Mouse (Mus musculus): ENCODE data around the gene Higd1a.

Higd1a gene

GRCm38 (mm10) chr9:121838008-121838407 lies 20.2 kb downstream of the Higd1a start:
- DNase-seq (ENCODE audit: extremely low spot score), result no peak

DNA sequence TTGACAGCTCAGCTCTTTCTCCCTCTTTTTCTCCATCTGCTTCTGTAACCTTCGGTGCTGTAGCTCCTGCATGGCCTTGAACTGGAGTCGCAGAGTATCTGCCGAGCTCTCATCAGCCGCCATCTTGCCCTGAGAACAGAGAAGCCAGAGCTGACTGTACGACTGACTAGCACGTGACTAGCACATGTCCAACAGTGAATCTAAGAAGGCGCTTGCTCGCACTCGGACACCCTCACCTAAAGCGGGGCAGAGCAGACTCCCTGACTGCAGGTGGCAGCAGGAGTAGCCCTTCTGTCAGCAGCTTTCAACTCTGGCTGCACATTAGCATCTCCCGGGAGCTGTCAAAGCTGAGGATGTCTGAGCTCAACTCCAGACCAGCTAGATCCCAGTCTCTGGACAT lies 24.3 kb downstream of the Higd1a start:
- DNase-seq (ENCODE audit: extremely low spot score), result no peak

DNA sequence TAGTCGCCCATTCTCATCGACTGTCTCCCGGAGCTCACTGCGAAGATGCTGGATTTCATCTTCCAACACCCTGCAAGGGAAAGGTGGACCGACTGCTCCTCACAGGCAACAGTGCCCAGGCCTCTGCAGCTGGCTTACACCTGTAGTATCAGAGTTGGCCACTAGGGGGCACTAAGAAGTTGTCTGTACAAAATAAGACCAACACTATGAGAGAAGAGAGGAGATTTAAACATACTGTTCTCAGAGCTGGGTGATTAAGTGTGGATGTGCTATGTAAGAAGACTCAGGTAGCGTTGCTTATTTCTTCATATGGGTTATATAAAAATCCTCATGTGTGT lies 27.2 kb downstream of the Higd1a start:
- DNase-seq (ENCODE audit: extremely low spot score), result peak; percentile 81

DNA sequence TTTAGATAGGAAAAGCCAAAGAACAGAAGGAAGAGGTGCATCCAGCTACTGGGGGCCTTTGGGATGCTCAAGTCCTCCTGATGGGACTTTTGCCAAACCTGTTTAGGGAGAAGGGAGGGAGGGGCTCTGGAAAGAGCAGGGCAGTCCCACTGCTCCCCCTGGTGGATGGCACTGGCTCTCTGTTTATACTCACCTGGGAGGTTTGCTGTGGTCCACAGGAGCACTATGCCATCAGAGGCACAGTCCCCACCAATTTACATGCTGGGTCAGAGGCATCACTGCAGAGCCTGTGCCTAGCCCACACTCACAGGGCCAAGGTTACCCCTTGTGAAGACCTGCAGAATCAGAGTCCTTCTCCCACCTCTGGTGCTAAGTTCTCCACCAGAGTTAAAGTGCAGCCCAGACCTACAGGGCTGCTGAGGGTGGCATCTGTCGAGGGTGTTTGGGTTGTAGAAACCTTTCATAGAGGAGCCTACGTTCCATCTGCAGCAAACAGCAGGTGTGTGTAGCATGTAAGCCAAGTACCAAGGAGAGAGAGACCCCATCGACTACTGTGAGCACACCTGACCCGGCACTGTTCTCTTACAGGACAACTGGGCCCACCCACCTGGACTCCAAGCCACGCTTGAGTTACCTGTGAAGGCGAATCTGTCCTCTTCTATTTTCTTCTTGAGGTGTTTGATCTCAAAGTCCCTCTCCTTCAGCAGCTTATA lies 27.8 kb downstream of the Higd1a start:
- peak; percentile 31 for DNase-seq (ENCODE audit: extremely low spot score)

GRCm38 (mm10) chr9:121829270-121829992 lies 28.7 kb downstream of the Higd1a start:
- no peak for DNase-seq (ENCODE audit: extremely low spot score)

DNA sequence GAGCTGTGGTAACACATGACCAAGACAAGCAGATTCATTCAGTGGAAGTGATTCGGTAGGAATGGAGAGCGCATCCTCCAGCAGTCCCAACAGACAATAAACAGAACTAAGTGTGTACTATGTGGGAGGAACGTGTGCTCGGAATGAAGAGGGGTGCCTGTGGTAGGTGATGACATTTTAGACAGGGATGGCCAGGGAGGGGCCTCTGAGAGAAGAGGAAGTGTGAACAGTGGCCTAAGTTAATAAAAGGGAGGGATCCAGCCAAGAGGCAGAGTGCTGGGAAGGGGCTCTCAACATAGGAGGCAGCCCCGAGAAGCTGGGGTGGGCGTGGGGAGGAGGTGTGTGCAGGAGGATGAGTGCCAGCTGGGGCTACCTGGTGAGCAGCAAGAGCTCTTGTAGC lies 29.8 kb downstream of the Higd1a start:
- no peak for DNase-seq (ENCODE audit: extremely low spot score)

GRCm38 (mm10) chr9:121826356-121826755 lies 31.8 kb downstream of the Higd1a start:
- DNase-seq (ENCODE audit: extremely low spot score), result no peak

- no peak for DNase-seq (ENCODE audit: extremely low spot score)
These were observed 34.2 kb downstream of the Higd1a start for GRCm38 (mm10) chr9:121823991-121824390.

- no peak for DNase-seq (ENCODE audit: extremely low spot score)
These were observed 35.1 kb downstream of the Higd1a start for GRCm38 (mm10) chr9:121823051-121823450.

GRCm38 (mm10) chr9:121822585-121822991 lies 35.6 kb downstream of the Higd1a start:
- DNase-seq (ENCODE audit: extremely low spot score), result no peak

GRCm38 (mm10) chr9:121820765-121821164 lies 37.4 kb downstream of the Higd1a start:
- DNase-seq (ENCODE audit: extremely low spot score), result no peak

DNA sequence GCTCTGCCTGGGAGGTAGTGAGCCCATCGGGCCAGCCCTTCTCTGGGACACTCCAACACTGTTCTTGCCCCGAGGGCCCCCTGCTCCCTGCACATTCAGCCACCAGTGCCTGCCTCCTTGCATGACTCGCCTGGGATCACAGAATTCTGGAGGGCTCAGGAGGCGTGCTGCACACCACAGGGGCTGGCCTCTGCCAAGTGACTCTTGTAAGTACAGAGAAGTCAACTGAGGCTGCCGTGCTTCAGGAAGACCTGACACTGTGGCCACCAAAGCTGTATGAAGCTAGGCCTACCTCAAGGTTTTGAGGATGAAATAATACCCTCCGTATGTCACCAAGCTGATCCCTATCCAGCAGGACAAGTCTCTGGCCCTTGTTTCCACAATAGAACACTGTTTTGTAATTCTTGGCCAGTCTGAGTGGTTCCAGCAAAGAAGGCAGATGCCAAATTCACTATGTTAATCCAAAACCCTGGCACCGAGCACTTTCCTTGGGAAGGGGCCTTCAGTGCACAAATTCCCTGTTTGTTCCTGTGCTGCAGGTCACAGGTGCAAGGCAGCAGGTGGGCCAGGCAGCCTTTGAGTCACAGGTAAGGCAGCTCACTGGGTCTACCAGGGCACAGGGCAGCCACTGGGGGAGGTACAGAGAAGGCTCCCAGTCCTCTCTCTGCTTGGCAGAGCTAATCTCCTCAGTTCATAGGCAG lies 38.2 kb downstream of the Higd1a start:
- no peak for DNase-seq (ENCODE audit: extremely low spot score)

DNA sequence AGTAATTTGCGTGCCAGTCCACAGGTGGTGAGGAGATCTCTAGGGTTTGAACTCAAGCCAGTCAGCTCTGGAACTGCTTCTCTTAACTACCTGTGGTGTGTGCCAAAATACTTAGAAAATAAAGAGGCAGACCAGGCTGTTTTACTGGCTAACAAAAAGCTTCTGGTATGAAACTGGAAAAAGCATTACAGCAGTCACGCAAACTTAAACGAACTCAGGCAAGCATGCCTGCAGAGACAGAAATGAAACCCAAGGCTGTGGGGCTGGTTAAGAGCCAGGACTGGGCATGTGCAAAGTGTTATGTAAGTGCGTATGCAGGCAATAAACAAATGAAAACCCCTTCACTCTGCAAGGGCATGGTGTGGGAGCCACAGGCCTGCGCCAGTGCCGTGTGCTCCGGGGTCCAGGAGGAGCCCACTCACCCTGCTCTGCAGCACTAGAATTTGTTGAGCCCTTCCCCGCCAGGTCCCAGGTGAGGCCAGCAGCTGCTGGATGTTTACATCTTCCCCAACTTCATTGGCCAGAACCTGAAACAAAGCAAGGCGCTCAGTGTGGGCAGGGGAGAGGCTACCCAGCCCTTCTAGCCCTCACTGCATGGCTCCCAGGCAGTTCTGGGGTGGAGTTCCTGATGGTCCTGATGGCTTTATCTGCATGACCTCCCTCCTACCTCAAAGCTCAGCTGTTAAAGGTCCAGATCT lies 38.9 kb downstream of the Higd1a start:
- DNase-seq (ENCODE audit: extremely low spot score), result no peak

DNA sequence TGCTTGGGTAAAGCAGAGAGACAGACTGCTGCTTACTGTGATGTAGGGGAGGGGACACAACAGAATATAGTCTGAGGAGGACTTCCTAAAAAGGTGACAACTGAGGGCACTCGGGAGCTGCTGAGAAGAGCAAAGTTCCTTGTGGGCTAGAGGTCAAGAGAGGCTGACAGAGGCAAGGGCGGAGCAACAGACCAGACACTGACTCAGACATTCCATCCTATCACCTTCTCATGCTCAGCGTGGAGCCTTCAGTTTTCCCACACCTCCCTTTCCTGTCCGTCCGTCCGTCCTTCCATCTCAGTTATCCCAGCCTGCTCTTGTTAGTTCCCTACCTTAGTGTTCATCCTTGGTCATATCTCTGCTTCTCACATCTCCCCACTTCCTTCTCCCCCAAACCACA lies 43.0 kb downstream of the Higd1a start:
- DNase-seq (ENCODE audit: extremely low spot score), result no peak

- no peak for DNase-seq (ENCODE audit: extremely low spot score)
These were observed 47.9 kb downstream of the Higd1a start for GRCm38 (mm10) chr9:121810081-121810821.

DNA sequence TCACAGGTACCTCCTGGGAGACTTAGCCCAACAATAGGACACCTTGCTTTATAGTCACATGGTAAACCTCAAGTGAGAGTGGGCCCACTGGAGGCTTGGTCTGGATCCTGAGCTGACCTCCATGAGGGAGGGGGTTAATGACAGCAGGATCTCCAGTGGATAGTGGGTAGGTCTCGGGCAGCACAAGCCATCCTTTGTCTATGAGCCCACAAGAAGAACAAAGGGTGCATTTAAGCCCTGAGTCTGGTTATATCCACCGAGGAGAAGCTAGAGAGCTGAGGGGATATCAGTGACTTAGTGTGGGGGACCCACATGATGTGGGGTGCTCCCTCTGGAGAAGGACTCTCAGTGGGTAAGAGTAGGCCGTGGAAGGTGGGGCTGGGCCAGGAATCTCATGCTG lies 49.7 kb downstream of the Higd1a start:
- no peak for DNase-seq (ENCODE audit: extremely low spot score)

DNA sequence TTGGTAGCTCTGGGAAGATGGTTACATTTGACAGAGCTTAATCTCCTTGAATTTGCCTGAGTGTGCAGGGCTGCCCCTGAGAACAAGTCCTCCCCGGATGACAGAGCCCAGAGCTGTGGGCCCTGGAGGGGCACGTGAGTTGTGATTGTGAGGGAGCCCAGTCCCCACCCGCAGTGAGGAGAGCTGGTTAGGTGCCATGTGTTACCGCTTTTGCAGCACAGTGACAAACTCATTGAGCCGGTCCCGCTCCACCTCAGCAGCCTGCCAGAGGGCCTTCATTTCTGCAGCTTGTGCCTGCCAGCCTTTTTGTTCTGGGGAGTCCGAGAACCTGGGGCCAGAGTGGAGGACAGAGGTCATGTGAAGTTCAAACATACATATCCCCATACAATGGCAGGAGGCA lies 50.2 kb downstream of the Higd1a start:
- DNase-seq (ENCODE audit: extremely low spot score), result no peak

DNA sequence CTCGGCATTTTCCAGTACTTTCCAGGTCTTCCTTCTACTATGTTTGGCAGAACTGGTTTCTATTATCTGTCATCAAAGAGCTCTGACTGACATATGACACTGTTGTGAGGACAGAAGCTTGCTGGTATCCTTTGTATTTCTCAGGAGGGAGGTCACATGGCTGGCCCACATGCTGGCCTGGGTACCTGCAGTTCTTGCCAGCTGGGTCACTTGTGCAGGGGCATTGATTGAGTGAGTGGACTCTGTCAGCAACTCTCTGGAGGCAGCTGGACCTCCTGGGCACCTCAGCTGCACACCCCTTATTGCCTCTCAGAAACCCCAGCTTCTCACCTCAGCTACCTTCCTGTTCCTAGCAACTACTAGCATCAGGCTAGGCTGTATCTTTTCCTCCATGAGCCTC lies 50.6 kb downstream of the Higd1a start:
- DNase-seq (ENCODE audit: extremely low spot score), result no peak

- no peak for DNase-seq (ENCODE audit: extremely low spot score)
These were observed 55.4 kb downstream of the Higd1a start for GRCm38 (mm10) chr9:121802747-121803146.

DNA sequence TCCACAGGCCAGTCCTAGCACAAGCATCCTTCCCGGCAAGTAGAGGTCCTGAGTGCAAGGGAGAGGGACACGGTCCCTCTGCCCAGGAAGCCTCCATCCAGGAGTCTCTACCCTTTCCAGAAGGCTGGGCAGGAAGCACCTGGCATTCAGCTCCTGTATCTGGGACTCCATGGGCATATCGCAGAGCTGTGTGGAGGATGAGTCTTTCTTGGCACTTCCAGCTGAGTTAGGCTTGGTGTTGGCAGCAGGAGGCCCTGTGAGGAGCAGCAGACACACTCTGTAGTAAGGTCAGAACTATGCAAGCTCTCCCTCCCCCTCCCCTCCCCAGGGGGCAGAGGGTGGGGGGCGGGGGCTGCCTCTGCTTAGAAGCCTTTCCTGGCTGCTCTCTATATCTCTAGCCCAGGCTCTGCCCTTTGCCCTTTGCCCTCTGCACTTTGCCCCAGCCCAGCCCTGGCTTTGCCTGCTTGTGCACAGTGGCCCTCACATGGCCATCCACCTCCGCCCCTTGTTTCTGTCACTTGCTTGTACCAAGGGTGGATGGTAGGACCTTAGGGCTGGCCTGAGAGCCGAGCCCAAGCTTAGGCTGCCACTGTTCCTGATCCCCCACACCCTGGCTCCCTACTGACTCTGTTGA lies 59.2 kb downstream of the Higd1a start:
- no peak for DNase-seq (ENCODE audit: extremely low spot score)

All from embryo, embryonic 9.5 days (tissue).